Mouse (Mus musculus) kidney, embryonic 14.5 days (tissue): ENCODE results near the gene Cnr2. TPM values are rescaled to one million over a fixed set of nuclear protein-coding genes. Genes with fewer than 3 reads are reported as not detected.

Experiments
- ATAC-seq: fragments of 200-750 bp; cut with Nextera tagmentation; 2 replicates; pipeline ENCODE4 v1.8.0; 2017; ENCODE audit warnings: moderate number of reproducible peaks, mild to moderate bottlenecking, moderate TSS enrichment, moderate library complexity; ENCODE audit not compliant: low FRiP score, low TSS enrichment
- H3K27ac ChIP-seq: fragments of 300-500 bp; sonication (generic); 2 replicates; pipeline ENCODE4 v1.5.1; 2014; ENCODE audit warnings: low read depth, mild to moderate bottlenecking, low read length, moderate library complexity, mixed read lengths
- H3K27me3 ChIP-seq: fragments of 300-500 bp; sonication (generic); 2 replicates; pipeline ENCODE4 v1.6.1; 2014; ENCODE audit warnings: mild to moderate bottlenecking, low read length; ENCODE audit not compliant: control insufficient read depth, insufficient read depth
- H3K36me3 ChIP-seq: fragments of 300-500 bp; sonication (generic); 2 replicates; pipeline ENCODE4 v1.6.1; 2014; ENCODE audit warnings: low read length, mixed read lengths; ENCODE audit not compliant: control insufficient read depth, insufficient read depth
- H3K4me1 ChIP-seq: fragments of 300-500 bp; sonication (generic); 2 replicates; pipeline ENCODE4 v1.6.1; 2014; ENCODE audit warnings: low read length, mixed read lengths; ENCODE audit not compliant: control insufficient read depth, insufficient read depth
- H3K4me2 ChIP-seq: fragments of 300-500 bp; sonication (generic); replicated peaks from 2 replicates; pipeline ENCODE4 v1.6.1; 2014; ENCODE audit warnings: low read depth, mild to moderate bottlenecking, low read length
- H3K4me3 ChIP-seq: fragments of 300-500 bp; sonication (generic); 2 replicates; pipeline ENCODE4 v1.5.1; 2014; ENCODE audit warnings: mild to moderate bottlenecking, low read length
- H3K9ac ChIP-seq: fragments of 300-500 bp; sonication (generic); 2 replicates; pipeline ENCODE4 v1.6.1; 2014; ENCODE audit warnings: low read depth, mild to moderate bottlenecking, low read length, moderate library complexity
- H3K9me3 ChIP-seq: fragments of 300-500 bp; sonication (generic); 2 replicates; pipeline ENCODE4 v1.6.1; 2016; ENCODE audit warnings: low read length; ENCODE audit not compliant: control insufficient read depth
- WGBS: fragments of 180-500 bp; shearing (Covaris S2); extraction: QIAGEN DNeasy Blood & Tissue Kit; methylation state at CpG from one replicate; pipeline ENCODE4 v1.1.7; 2014; 5-methylcytosine and 5-hydroxymethylcytosine counted together
- polyA plus RNA-seq: library from polyadenylated mRNA; unstranded; fragments of >200 nt; fragmentation: Nextera tagmentation; extraction: Ambion mirVana; gene quantifications from 2 replicates; pipeline ENCODE4 v1.2.1, GENCODE M21; 2014

The Cnr2 gene
- polyA plus RNA-seq, 1 experiment from 2014 or later = 0.45 TPM

- Histone ChIP-seq H3K36me3 (peaks cover 9% of the 10 kb centered on the region; the same call in 1 of the 2 replicates), H3K9me3 (no peaks in the 10 kb centered on the region), H3K9ac (0 out of 2 replicates have a peak overlapping the region, but pooled peaks have one; percentile 82), H3K27ac (no peak overlapping the region), H3K4me2 (peak overlapping the region; percentile 96), H3K4me3 (peak overlapping the region; percentile 74; the same call in 1 of the 2 replicates), H3K27me3 (no peaks in the 10 kb centered on the region), H3K4me1 (peaks cover 8% of the 10 kb centered on the region)
- no peak for ATAC-seq
- WGBS = 65% methylated on average over 1 of the region's 1 CpGs
These were observed 27.0 kb downstream of the Cnr2 start for GRCm38 (mm10) chr4:135922190-135922589.

GRCm38 (mm10) chr4:135924418-135924817 is 29.2 kb downstream of the Cnr2 start:
- Histone ChIP-seq H3K36me3 (peaks cover 9% of the 10 kb centered on the region; the same call in 1 of the 2 replicates), H3K4me1 (peaks cover 8% of the 10 kb centered on the region), H3K4me3 (no peak overlapping the region), H3K4me2 (no peak overlapping the region), H3K9ac (no peak overlapping the region), H3K9me3 (no peaks in the 10 kb centered on the region), H3K27ac (no peak overlapping the region), H3K27me3 (no peaks in the 10 kb centered on the region)
- ATAC-seq = no peak
- 85% methylated on average over 2 of the region's 2 CpGs for WGBS

GRCm38 (mm10) chr4:135925341-135925740 is 30.1 kb downstream of the Cnr2 start:
- no peak for ATAC-seq
- Histone ChIP-seq H3K27me3 (no peaks in the 10 kb centered on the region), H3K27ac (no peak overlapping the region), H3K36me3 (peaks cover 9% of the 10 kb centered on the region; the same call in 1 of the 2 replicates), H3K4me1 (peaks cover 8% of the 10 kb centered on the region), H3K9me3 (no peaks in the 10 kb centered on the region), H3K4me3 (no peak overlapping the region), H3K9ac (no peak overlapping the region), H3K4me2 (no peak overlapping the region)
- 85% methylated on average over 5 of the region's 5 CpGs for WGBS

GRCm38 (mm10) chr4:135926195-135926808 is 31.1 kb downstream of the Cnr2 start:
- no peak overlapping the region for H3K27ac ChIP-seq
- no peak overlapping the region for H3K4me3 ChIP-seq

GRCm38 (mm10) chr4:135926861-135927260 is 31.7 kb downstream of the Cnr2 start:
- Histone ChIP-seq H3K4me2 (no peak overlapping the region), H3K9me3 (no peaks in the 10 kb centered on the region), H3K27ac (no peak overlapping the region), H3K36me3 (peaks cover 9% of the 10 kb centered on the region; the same call in 1 of the 2 replicates), H3K27me3 (no peaks in the 10 kb centered on the region), H3K4me3 (no peak overlapping the region), H3K9ac (no peak overlapping the region), H3K4me1 (peaks cover 2% of the 10 kb centered on the region; the same call in 1 of the 2 replicates)
- ATAC-seq = no peak
- WGBS = 92% methylated on average over 3 of the region's 3 CpGs

More at GRCm38 (mm10) chr4:135926195-135926808, 31.1 kb downstream of the Cnr2 start:
- WGBS = 86% methylated on average over 10 of the region's 10 CpGs
- Histone ChIP-seq H3K9me3 (no peaks in the 10 kb centered on the region), H3K27me3 (no peaks in the 10 kb centered on the region), H3K9ac (no peak overlapping the region), H3K36me3 (peaks cover 9% of the 10 kb centered on the region; the same call in 1 of the 2 replicates), H3K4me2 (no peak overlapping the region), H3K4me1 (peaks cover 7% of the 10 kb centered on the region)
- no peak for ATAC-seq

GRCm38 (mm10) chr4:135928376-135928775 is 33.2 kb downstream of the Cnr2 start:
- no peak overlapping the region for H3K4me2 ChIP-seq
- H3K9me3 ChIP-seq = no peaks in the 10 kb centered on the region
- no peaks in the 10 kb centered on the region for H3K27me3 ChIP-seq
- 84% methylated on average over 9 of the region's 9 CpGs for WGBS
- no peak for ATAC-seq
- peaks cover 11% of the 10 kb centered on the region; the same call in 1 of the 2 replicates for H3K36me3 ChIP-seq
- no peak overlapping the region for H3K9ac ChIP-seq
- H3K4me3 ChIP-seq = no peak overlapping the region
- no peaks in the 10 kb centered on the region for H3K4me1 ChIP-seq
- H3K27ac ChIP-seq = no peak overlapping the region

GRCm38 (mm10) chr4:135929405-135929804 is 34.2 kb downstream of the Cnr2 start:
- Histone ChIP-seq H3K36me3 (peaks cover 16% of the 10 kb centered on the region; the same call in 1 of the 2 replicates), H3K4me1 (no peaks in the 10 kb centered on the region), H3K27me3 (no peaks in the 10 kb centered on the region), H3K4me3 (no peak overlapping the region), H3K4me2 (no peak overlapping the region), H3K9ac (no peak overlapping the region), H3K27ac (no peak overlapping the region), H3K9me3 (no peaks in the 10 kb centered on the region)
- ATAC-seq = no peak
- WGBS = 88% methylated on average over 5 of the region's 5 CpGs

- Histone ChIP-seq H3K9ac (no peak overlapping the region), H3K36me3 (peaks cover 15% of the 10 kb centered on the region; the same call in 1 of the 2 replicates), H3K9me3 (no peaks in the 10 kb centered on the region), H3K27ac (no peak overlapping the region), H3K4me2 (no peak overlapping the region), H3K27me3 (no peaks in the 10 kb centered on the region), H3K4me3 (no peak overlapping the region), H3K4me1 (no peaks in the 10 kb centered on the region)
- 89% methylated on average over 9 of the region's 9 CpGs for WGBS
- no peak for ATAC-seq
These were observed 34.6 kb downstream of the Cnr2 start for GRCm38 (mm10) chr4:135929828-135930227.

- Histone ChIP-seq H3K4me3 (no peak overlapping the region), H3K9ac (no peak overlapping the region), H3K27ac (no peak overlapping the region), H3K27me3 (no peaks in the 10 kb centered on the region), H3K4me1 (no peaks in the 10 kb centered on the region), H3K4me2 (no peak overlapping the region), H3K36me3 (peaks cover 15% of the 10 kb centered on the region; the same call in 1 of the 2 replicates), H3K9me3 (no peaks in the 10 kb centered on the region)
- 95% methylated on average over 8 of the region's 8 CpGs for WGBS
- no peak for ATAC-seq
These were observed 35.0 kb downstream of the Cnr2 start for GRCm38 (mm10) chr4:135930239-135930638.
